Mouse (Mus musculus) CH12.LX (cell line): ENCODE measurements around the gene Frmd4a. TPM values are rescaled to one million over a fixed set of nuclear protein-coding genes. Genes with fewer than 3 reads are reported as not detected.
A peak's percentile ranks its signal among the peaks of the same experiment; 100 is the strongest.
"Not testable (repeated sequence)": the region's sequence is repeated elsewhere in the genome, so short reads cannot be mapped to it uniquely, and the experiment has no call there.

Source experiments
- DNase-seq: peaks from one replicate; pipeline ENCODE4 v3.0.0-alpha.2; 2013; ENCODE audit errors: extremely low read depth
- H3K27ac ChIP-seq: 2 replicates; pipeline ENCODE4 v1.5.1; 2012; ENCODE audit warnings: low read depth, mild to moderate bottlenecking, control low read depth, moderate library complexity; ENCODE audit not compliant: insufficient read depth
- H3K27me3 ChIP-seq: replicated peaks from 2 replicates; pipeline ENCODE3; 2012; ENCODE audit warnings: inconsistent platforms
- H3K36me3 ChIP-seq, 2 experiments: replicated peaks in 1 of 2; 2 replicates each; pipeline versions ENCODE3 to v1.6.1; 2012; ENCODE audit warnings: inconsistent platforms in 1 of 2, low read length in 1 of 2, mild to moderate bottlenecking in 1 of 2, mixed read lengths in 1 of 2, moderate library complexity in 1 of 2; ENCODE audit not compliant: control insufficient read depth in 1 of 2, insufficient read depth in 1 of 2
- H3K4me1 ChIP-seq, 2 experiments: 2 replicates each; pipeline ENCODE4 v1.6.1; 2012; ENCODE audit warnings: inconsistent platforms in 1 of 2, moderate library complexity in 1 of 2; ENCODE audit not compliant: insufficient read depth in 2 of 2, control insufficient read depth in 1 of 2
- H3K4me2 ChIP-seq: 2 replicates; pipeline ENCODE4 v1.6.1; 2012; ENCODE audit warnings: low read depth, mild to moderate bottlenecking, control low read depth; ENCODE audit not compliant: poor library complexity, insufficient read depth, severe bottlenecking
- H3K4me3 ChIP-seq, 3 experiments: fragments of 150-350 bp in 1 of 3; sonication (generic) in 1 of 3; replicated peaks in 1 of 3; 2 replicates each; pipeline versions ENCODE3 to v1.5.1; 2011 to 2012; ENCODE audit warnings: low read depth in 2 of 3, low read length in 2 of 3, mild to moderate bottlenecking in 2 of 3, moderate library complexity in 2 of 3, control low read depth in 1 of 3, improper control_type of control experiment in 1 of 3, inconsistent platforms in 1 of 3, mixed read lengths in 1 of 3; ENCODE audit not compliant: poor library complexity in 1 of 3
- H3K79me2 ChIP-seq: replicated peaks from 2 replicates; pipeline ENCODE4 v1.6.1; 2012; ENCODE audit warnings: mild to moderate bottlenecking, moderate library complexity; ENCODE audit not compliant: control insufficient read depth, poor library complexity, insufficient read depth, severe bottlenecking; ENCODE audit errors: extremely low read depth
- H3K9ac ChIP-seq: 2 replicates; pipeline ENCODE4 v1.6.1; 2012; ENCODE audit warnings: low read depth, mild to moderate bottlenecking, control low read depth, moderate library complexity; ENCODE audit not compliant: insufficient read depth
- H3K9me3 ChIP-seq: replicated peaks from 2 replicates; pipeline ENCODE3; 2012; ENCODE audit warnings: low read length, inconsistent platforms, mixed read lengths
- CTCF ChIP-seq, 2 experiments: IDR thresholded peaks in 1 of 2; conservative IDR thresholded peaks in 1 of 2; 2 replicates each; pipeline ENCODE4 v1.5.1; 2011 to 2012; ENCODE audit warnings: low read depth in 2 of 2, low read length in 2 of 2, improper control_type of control experiment in 1 of 2, inconsistent platforms in 1 of 2, mild to moderate bottlenecking in 1 of 2, moderate library complexity in 1 of 2
- ELF1 ChIP-seq: IDR thresholded peaks from 2 replicates; pipeline ENCODE4 v1.6.1; 2014; ENCODE audit warnings: low read depth, mild to moderate bottlenecking, inconsistent platforms, low read length, improper control_type of control experiment
- EP300 ChIP-seq: IDR thresholded peaks from 2 replicates; pipeline ENCODE4 v1.6.1; 2011; ENCODE audit warnings: low read length, improper control_type of control experiment
- JUN ChIP-seq: IDR thresholded peaks from 2 replicates; pipeline ENCODE4 v1.6.1; 2011; ENCODE audit warnings: low read depth, mild to moderate bottlenecking, low read length, improper control_type of control experiment, moderate library complexity; ENCODE audit not compliant: insufficient read depth
- JUND ChIP-seq: conservative IDR thresholded peaks from 2 replicates; pipeline ENCODE4 v1.6.1; 2011; ENCODE audit warnings: low read depth, low read length, improper control_type of control experiment
- KAT2A ChIP-seq: IDR thresholded peaks from 2 replicates; pipeline ENCODE4 v1.6.1; 2012; ENCODE audit warnings: low read length, improper control_type of control experiment, inconsistent platforms; ENCODE audit not compliant: insufficient replicate concordance
- MAX ChIP-seq: IDR thresholded peaks from 2 replicates; pipeline ENCODE4 v1.6.1; 2011; ENCODE audit warnings: low read length, improper control_type of control experiment
- MAZ ChIP-seq: IDR thresholded peaks from 2 replicates; pipeline ENCODE4 v1.6.1; 2012; ENCODE audit warnings: low read depth, mild to moderate bottlenecking, inconsistent platforms, low read length, improper control_type of control experiment, moderate library complexity
- MYC ChIP-seq: IDR thresholded peaks from 2 replicates; pipeline ENCODE4 v1.6.1; 2011; ENCODE audit warnings: low read depth, mild to moderate bottlenecking, improper control_type of control experiment, low read length
- RAD21 ChIP-seq: IDR thresholded peaks from 2 replicates; pipeline ENCODE4 v1.6.1; 2011; ENCODE audit warnings: low read depth, mild to moderate bottlenecking, low read length, improper control_type of control experiment, moderate library complexity
- SIN3A ChIP-seq: IDR thresholded peaks from 2 replicates; pipeline ENCODE4 v1.6.1; 2012; ENCODE audit warnings: low read length, improper control_type of control experiment, inconsistent platforms
- SMC3 ChIP-seq: IDR thresholded peaks from 2 replicates; pipeline ENCODE4 v1.6.1; 2011; ENCODE audit warnings: low read depth, low read length, improper control_type of control experiment
- UBTF ChIP-seq: IDR thresholded peaks from 2 replicates; pipeline ENCODE4 v1.6.1; 2012; ENCODE audit warnings: low read depth, mild to moderate bottlenecking, inconsistent platforms, low read length, improper control_type of control experiment, moderate library complexity
- USF2 ChIP-seq: conservative IDR thresholded peaks from 2 replicates; pipeline ENCODE4 v1.6.1; 2011; ENCODE audit warnings: low read depth, low read length, improper control_type of control experiment
- ZC3H11A ChIP-seq: IDR thresholded peaks from 2 replicates; pipeline ENCODE4 v1.6.1; 2012; ENCODE audit warnings: low read depth, mild to moderate bottlenecking, inconsistent platforms, low read length, improper control_type of control experiment
- ZKSCAN1 ChIP-seq: IDR thresholded peaks from 2 replicates; pipeline ENCODE4 v1.6.1; 2012; ENCODE audit warnings: low read depth, inconsistent platforms, low read length, improper control_type of control experiment, borderline replicate concordance
- ZMIZ1 ChIP-seq: IDR thresholded peaks from 2 replicates; pipeline ENCODE4 v1.6.1; 2012; ENCODE audit warnings: low read depth, mild to moderate bottlenecking, inconsistent platforms, low read length, improper control_type of control experiment
- dilution Hi-C: fragments of 300-500 bp; cut with MboI; formaldehyde crosslinking; loops from 2 replicates; pipeline ENCODE4 v1.14.3; 2020; ENCODE audit warnings: low sequenced_read_pairs; ENCODE audit not compliant: extremely low pct_unique_long_range_greater_than_20kb, extremely low pct_ligation_motif_present
- in situ Hi-C: fragments of 300-500 bp; cut with MboI; formaldehyde crosslinking; loops from 3 replicates; pipeline ENCODE4 v1.14.3; 2019; ENCODE audit warnings: low sequenced_read_pairs, low pct_ligation_motif_present, low pct_unique_long_range_greater_than_20kb, mixed read lengths
- polyA plus RNA-seq: library from polyadenylated mRNA; unstranded; fragments of >175 nt; gene quantifications from 2 replicates; pipeline ENCODE4 v1.2.1, GENCODE M21; 2012; ENCODE audit warnings: low read depth; ENCODE audit not compliant: insufficient read length
- total RNA-seq, 2 experiments: library from RNA; depleted of rRNA; stranded (reverse); fragments of 300-350 nt in 1 of 2; fragments of >200 nt in 1 of 2; gene quantifications; 2 replicates each; pipeline ENCODE4 v1.2.3; 2012 to 2014

Frmd4a gene
- total and polyA plus RNA-seq, 3 experiments = 0.13 to 2.0 (median 0.32) TPM

DNA sequence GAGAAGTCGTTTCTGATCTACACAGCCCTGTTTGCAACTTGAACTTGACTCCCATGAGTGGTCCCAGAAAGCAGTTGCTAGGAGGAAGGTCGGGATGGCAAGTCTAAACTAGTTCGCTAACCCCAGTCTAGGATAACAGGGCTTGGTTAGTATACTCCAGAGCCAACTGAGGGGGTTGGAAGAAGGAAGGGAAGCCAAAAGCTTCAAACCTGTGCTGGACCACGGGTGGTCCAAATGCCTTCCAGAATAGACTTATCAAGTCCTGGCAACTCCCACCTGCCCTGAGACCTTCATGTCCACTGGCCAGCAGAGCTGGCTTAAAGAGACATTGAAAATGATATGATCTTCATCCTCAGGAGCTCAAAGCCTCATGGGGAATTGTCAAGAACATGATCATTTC is 318.4 kb downstream of the Frmd4a start:
- no peaks in the 10 kb centered on the region for H3K36me3 ChIP-seq
- H3K4me2 ChIP-seq = no peak overlapping the region
- H3K9ac ChIP-seq = no peak overlapping the region
- no peaks in the 10 kb centered on the region for H3K9me3 ChIP-seq
- no peaks in the 10 kb centered on the region for H3K27me3 ChIP-seq
- dilution Hi-C loops = no loop called here
- no peaks in the 10 kb centered on the region for H3K4me1 ChIP-seq
- in situ Hi-C loops = loop anchor here (10.0 kb wide), 1 partner anchor 139 kb away; no protein-coding TSS in a partner anchor
- H3K27ac ChIP-seq = no peak overlapping the region
- TF ChIP-seq ZMIZ1 = no peak
- no peak for TF ChIP-seq ZKSCAN1
- TF ChIP-seq UBTF = no peak
- no peak for TF ChIP-seq MAZ
- TF ChIP-seq ZC3H11A = no peak
- no peak for TF ChIP-seq MYC
- TF ChIP-seq KAT2A = no peak
- TF ChIP-seq JUND = no peak
- TF ChIP-seq JUN = no peak
- TF ChIP-seq MAX = no peak
- no peak for TF ChIP-seq SIN3A
- no peak for TF ChIP-seq EP300
- TF ChIP-seq ELF1 = no peak
- no peak for TF ChIP-seq USF2
- no peak overlapping the region for H3K4me3 ChIP-seq
- DNase-seq = no peak
- no peaks in the 10 kb centered on the region for H3K79me2 ChIP-seq

DNA sequence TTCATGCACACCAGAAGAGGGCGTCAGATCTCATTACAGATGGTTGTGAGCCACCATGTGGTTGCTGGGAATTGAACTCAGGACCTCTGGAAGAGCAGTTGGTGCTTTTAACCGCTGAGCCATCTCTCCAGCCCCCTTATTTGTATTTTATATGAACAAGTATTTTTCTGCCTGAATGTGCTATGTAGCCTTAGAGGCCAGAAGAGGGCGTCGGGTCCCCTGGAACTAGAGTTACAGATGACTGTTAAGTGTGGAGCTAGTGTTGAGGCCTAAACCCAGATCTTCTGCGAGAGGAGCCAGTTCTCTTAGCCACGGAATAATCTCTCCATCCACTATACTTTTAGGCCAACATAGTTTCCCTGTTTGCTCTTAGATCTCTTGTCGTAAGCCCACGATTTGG is 320.8 kb downstream of the Frmd4a start:
- H3K4me1 ChIP-seq, H3K9ac ChIP-seq: not testable (repeated sequence)
- in situ Hi-C loops = loop anchor here (10.0 kb wide), 1 partner anchor 137 kb away; no protein-coding TSS in a partner anchor
- peak; percentile 8 for DNase-seq
- peak in 1 of 2 experiments; percentile 30; a peak in 1 of 4 replicates for TF ChIP-seq CTCF (conservative IDR thresholded peaks at IDR 0.05 in 1 of 2, IDR thresholded peaks at IDR 0.05 in 1 of 2; ENCODE audit: low read depth in 2 of 2, low read length in 2 of 2)
- TF ChIP-seq SMC3 = peak; percentile 30; the same call in 1 of the 2 replicates
- peak; percentile 24 for TF ChIP-seq RAD21
- TF ChIP-seq, all 38 proteins: peak for 3; not testable (repeated sequence) for 35
- H3K27ac ChIP-seq, H3K4me2 ChIP-seq, H3K27me3 ChIP-seq, H3K4me3 ChIP-seq, H3K9me3 ChIP-seq, H3K79me2 ChIP-seq, dilution Hi-C loops, H3K36me3 ChIP-seq: not testable (repeated sequence)
